Comparison of ENCODE assay signal across 11 mouse cellular contexts in genomic region chr1:155472112-155472955, GRCm38 (mm10). TPM values are rescaled to one million over a fixed set of nuclear protein-coding genes. Genes with fewer than 3 reads are reported as not detected.
DNase-seq lines count a peak whose midpoint lies in the region; ATAC-seq and TF ChIP-seq lines count a peak whose summit lies in the region.
"Had no signal": no experiment of that assay in that cellular context is flagged by ENCODE, and none has a peak within 500 bp of the region (broad histone marks: within the 10 kb centered on the region; RNA-seq: fewer than 3 reads in every experiment).

No protein-coding gene starts in this region.

- no peaks in the 10 kb centered on the region for H3K27me3 ChIP-seq in heart, embryonic 16.5 days (ENCODE audit: control insufficient read depth, insufficient read depth, low read length)
- no peaks in the 10 kb centered on the region for H3K27me3 ChIP-seq in G1E (ENCODE audit: insufficient read depth, low read length)
- no peaks in the 10 kb centered on the region for H3K27me3 ChIP-seq in liver, postnatal 0 days (ENCODE audit: insufficient read depth, low read length)

- no peak for TF ChIP-seq CTCF in G1E (IDR thresholded peaks at IDR 0.05; ENCODE audit: low read depth, low read length)
- TF ChIP-seq CTCF in liver, postnatal 0 days (IDR thresholded peaks at IDR 0.05; ENCODE audit: low read depth) = no peak

- 0 out of 2 replicates have a peak overlapping the region, but pooled peaks have one; percentile 5 for H3K4me2 ChIP-seq in heart, embryonic 16.5 days (ENCODE audit: low read depth, low read length)
- H3K4me2 ChIP-seq in liver, postnatal 0 days (ENCODE audit: low read depth, low read length) = no peak overlapping the region

- no peaks in the 10 kb centered on the region for H3K9me3 ChIP-seq in heart, embryonic 16.5 days (replicated peaks; ENCODE audit: control insufficient read depth, low read length)
- no peaks in the 10 kb centered on the region for H3K9me3 ChIP-seq in G1E (replicated peaks)
- no peaks in the 10 kb centered on the region for H3K9me3 ChIP-seq in liver, postnatal 0 days (ENCODE audit: low read length)

- WGBS in heart, embryonic 16.5 days = 63% methylated on average over 11 of the region's 11 CpGs
- WGBS in liver, postnatal 0 days (ENCODE audit: insufficient replicate concordance) = 52% methylated on average over 11 of the region's 11 CpGs

- no peak for DNase-seq in heart, postnatal 4 days
- DNase-seq in G1E (ENCODE audit: low spot score) = peak; percentile 39
- peak; percentile 89 for DNase-seq in c-Kit-positive CD71-positive TER-119-negative erythroid progenitor cells, embryonic 14.5 days (ENCODE audit: low read depth)
- no peak for DNase-seq in liver, postnatal 0 days
- no peak for DNase-seq in right cerebral cortex, postnatal 14 days
- no peak for DNase-seq in right cerebral cortex, adult 2 months (ENCODE audit: low spot score in 2 of 2)
- no peak for DNase-seq in layer of hippocampus, adult 8-10 months (ENCODE audit: low spot score in 2 of 2)
- DNase-seq: cerebellum, postnatal 36 days; retina, postnatal 1 day had no signal

- TF ChIP-seq EP300 in liver, postnatal 0 days (IDR thresholded peaks at IDR 0.05; ENCODE audit: low read depth) = peak; percentile 37; the same call in 1 of the 2 replicates

- ATAC-seq in heart, embryonic 16.5 days (replicated peaks; ENCODE audit: extremely low read depth, insufficient read depth, low FRiP score) = no peak
- peak; percentile 85 for ATAC-seq in G1E (ENCODE audit: extremely low read depth, insufficient number of reproducible peaks, low FRiP score, poor library complexity, severe bottlenecking)
- peak; percentile 72 for ATAC-seq in liver, postnatal 0 days

- H3K9ac ChIP-seq in heart, embryonic 16.5 days (ENCODE audit: low read length) = no peak overlapping the region
- no peak overlapping the region for H3K9ac ChIP-seq in liver, postnatal 0 days (replicated peaks)

- H3K4me1 ChIP-seq in heart, embryonic 16.5 days (ENCODE audit: control insufficient read depth, insufficient read depth, low read length) = peaks cover 4% of the 10 kb centered on the region
- peaks cover 31% of the 10 kb centered on the region for H3K4me1 ChIP-seq in G1E (ENCODE audit: insufficient read depth, low read depth, low read length)
- 0 out of 2 replicates have a peak, but pooled peaks cover 6% of the 10 kb centered on the region for H3K4me1 ChIP-seq in liver, postnatal 0 days (ENCODE audit: insufficient read depth)

- no peak overlapping the region for H3K27ac ChIP-seq in heart, embryonic 16.5 days (ENCODE audit: low read length)
- no peak overlapping the region for H3K27ac ChIP-seq in liver, postnatal 0 days (ENCODE audit: low read depth)

- H3K4me3 ChIP-seq in heart, embryonic 16.5 days (ENCODE audit: low read length) = no peak overlapping the region
- peak overlapping the region; percentile 49; the same call in 1 of the 2 replicates for H3K4me3 ChIP-seq in G1E (ENCODE audit: low read depth, low read length)
- no peak overlapping the region for H3K4me3 ChIP-seq in liver, postnatal 0 days (ENCODE audit: low read depth, low read length)
- H3K4me3 ChIP-seq: myocyte had no signal

- H3K36me3 ChIP-seq in heart, embryonic 16.5 days (ENCODE audit: control insufficient read depth, insufficient read depth) = no peaks in the 10 kb centered on the region
- H3K36me3 ChIP-seq in G1E (replicated peaks) = no peaks in the 10 kb centered on the region
- no peaks in the 10 kb centered on the region for H3K36me3 ChIP-seq in liver, postnatal 0 days (replicated peaks; ENCODE audit: insufficient read depth, low read length)

RNA-seq across cellular contexts. Expression of gene Xpr1, which starts 55.1 kb away (rescaled TPM):
- polyA plus RNA-seq in heart, embryonic 16.5 days (2015; fragmentation: Nextera tagmentation; extraction: Ambion mirVana) = 9.1 and 9.3 TPM in 2 replicates
- total RNA-seq in heart, postnatal 4 days (2021) = 10 to 100 TPM; 40.4 to 40.7 TPM
- total RNA-seq in G1E (2014; fragmentation: Nextera tagmentation) (176 and 193 TPM in 2 replicates), G1E (2017) (37.0 and 43.4 TPM in 2 replicates)
- polyA plus RNA-seq in G1E (2012) = 9.0 and 11.5 TPM in 2 replicates
- polyA plus RNA-seq in liver, postnatal 0 days (2015; fragmentation: Nextera tagmentation; extraction: Ambion mirVana) = 2.2 and 2.3 TPM in 2 replicates
- total RNA-seq in layer of hippocampus, adult 8-10 months (2022) = 10 to 100 TPM; 80.9 to 99.1 (median 88.4) TPM

Comparison
In these comparisons a context has a peak if more than half of its experiments do, and no peak if none do; other contexts are left out.
1. DNase-seq: peak in G1E (single experiment) and c-Kit-positive CD71-positive TER-119-negative erythroid progenitor cells, embryonic 14.5 days (single experiment); none in heart, postnatal 4 days (single experiment), liver, postnatal 0 days (single experiment), right cerebral cortex, postnatal 14 days (single experiment), right cerebral cortex, adult 2 months (0 of 2) and layer of hippocampus, adult 8-10 months (0 of 2).